Mouse (Mus musculus): ENCODE results near the gene Mettl18. TPM values are rescaled to one million over a fixed set of nuclear protein-coding genes. Genes with fewer than 3 reads are reported as not detected.

Gene Mettl18
- 3.0 TPM for polyA plus RNA-seq (2012; fragmentation: generic; extraction: Trizol)
- long read RNA-seq, experiment 1, transcript Mettl18-202 (2 exons, 1,419 nt), result major isoform, 6 of 11 reads
- long read RNA-seq, experiment 1, partial matches to known transcripts, result 0 of 11 reads
- long read RNA-seq, experiment 1, other reads (novel, unspliced or antisense), result 1 of 11 reads
- long read RNA-seq, experiment 2, transcript Mettl18-202 (2 exons, 1,419 nt), result minor isoform, 9 of 25 reads
- long read RNA-seq, experiment 2, transcript Mettl18-201 (2 exons, 1,513 nt), result major isoform, 16 of 25 reads
- long read RNA-seq, experiment 2, partial matches to known transcripts, result 0 of 25 reads
- long read RNA-seq, experiment 2, other reads (novel, unspliced or antisense), result 0 of 25 reads

DNA sequence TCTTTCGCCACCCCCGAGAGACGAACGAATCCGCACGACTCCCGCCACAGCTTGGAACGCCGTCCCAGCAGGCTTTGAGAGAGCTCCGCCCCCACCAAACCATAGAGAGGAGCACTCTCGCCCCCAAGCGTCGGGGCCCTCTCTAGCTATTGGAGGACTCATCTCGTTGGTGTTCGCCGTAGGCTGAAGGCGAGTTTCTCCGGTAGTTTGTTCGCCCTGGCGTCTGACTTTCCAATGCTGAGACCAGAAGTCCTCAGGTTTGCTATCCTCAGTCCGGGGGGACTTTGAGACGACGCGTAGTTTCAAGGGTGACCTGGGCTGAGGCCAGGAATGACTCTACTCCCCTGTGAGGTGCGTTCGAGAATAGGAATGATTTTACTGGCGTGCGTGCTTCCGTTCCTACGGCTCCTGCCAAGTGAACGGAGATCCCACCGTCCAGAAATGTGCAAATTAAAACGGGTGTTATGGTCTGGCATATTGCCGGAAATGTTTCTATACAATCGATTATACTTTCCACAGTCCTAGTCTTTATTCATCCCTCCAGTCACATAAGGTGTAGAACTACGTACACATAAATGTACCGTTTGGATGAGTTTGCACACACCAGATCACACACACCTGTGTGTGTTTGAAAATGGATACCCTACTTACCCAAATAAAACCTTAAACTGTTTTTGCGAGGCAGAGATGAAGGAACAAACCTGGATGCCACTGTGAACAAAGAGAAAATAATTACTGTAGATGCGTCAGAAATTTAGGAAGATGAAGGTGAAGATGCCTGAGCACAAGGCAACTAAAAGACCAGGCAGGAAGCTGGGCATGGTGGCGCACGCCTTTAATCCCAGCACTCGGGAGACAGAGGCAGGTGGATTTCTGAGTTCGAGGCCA is at the start of gene Mettl18, which contains the start of gene BC055324:
Mettl18 (plus strand) TSS at position 169 of the 888 bp plus-strand sequence.
BC055324 (minus strand) TSS at position 76 of the 888 bp plus-strand sequence.
- Histone ChIP-seq H3K79me2 (ENCODE audit: control insufficient read depth, insufficient read depth) (peaks cover 31% of the 10 kb centered on the region), H3ac (ENCODE audit: control insufficient read depth, insufficient read length, low read depth) (peak within 1 kb of the TSS; percentile 89), H3K36me3 (ENCODE audit: control insufficient read depth, insufficient read depth) (no peaks in the 10 kb centered on the region), H3K27me3 (ENCODE audit: control insufficient read depth, insufficient read depth, insufficient read length) (no peaks in the 10 kb centered on the region), H3K4me3 (ENCODE audit: insufficient read depth, poor library complexity, severe bottlenecking) (peak within 1 kb of the TSS; percentile 61), H3K79me3 (ENCODE audit: low read depth) (peaks cover 23% of the 10 kb centered on the region)
- TF ChIP-seq FOSL1 (IDR thresholded peaks at IDR 0.05; ENCODE audit: insufficient read depth, low read length, poor library complexity, severe bottlenecking) (no peak), MAX (IDR thresholded peaks at IDR 0.05) (peak; percentile 82)

DNA sequence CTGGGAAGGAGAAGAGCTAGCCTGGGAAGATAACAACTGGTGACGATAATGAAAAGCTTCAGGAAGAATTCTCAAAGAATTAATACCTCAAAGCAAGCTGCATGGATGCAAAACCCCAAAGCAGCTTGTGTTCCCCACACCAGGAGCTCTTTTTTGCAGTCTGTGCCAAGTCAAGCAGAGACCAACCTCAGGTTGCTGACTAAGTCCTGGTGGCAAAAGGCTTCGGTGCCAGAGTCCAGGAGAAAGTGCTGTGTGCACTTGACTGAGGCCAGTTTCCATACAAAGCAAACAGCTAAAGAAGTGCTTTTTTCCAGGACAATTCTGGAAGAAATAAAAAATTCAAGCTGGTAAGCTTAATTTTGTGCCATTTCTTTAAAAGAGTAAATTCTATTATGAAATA is 41.3 kb upstream of the Mettl18 start:
- Histone ChIP-seq H3K79me3 (ENCODE audit: low read depth) (no peaks in the 10 kb centered on the region), H3K27me3 (ENCODE audit: control insufficient read depth, insufficient read depth, insufficient read length) (no peaks in the 10 kb centered on the region), H3ac (ENCODE audit: control insufficient read depth, insufficient read length, low read depth) (no peak overlapping the region), H3K4me3 (ENCODE audit: insufficient read depth, poor library complexity, severe bottlenecking) (no peak overlapping the region), H3K36me3 (ENCODE audit: control insufficient read depth, insufficient read depth) (peaks cover 98% of the 10 kb centered on the region), H3K79me2 (ENCODE audit: control insufficient read depth, insufficient read depth) (no peaks in the 10 kb centered on the region)
- no peak for TF ChIP-seq MYOG (IDR thresholded peaks at IDR 0.05; ENCODE audit: control insufficient read depth, extremely low read depth, insufficient read length)
- no peak for TF ChIP-seq CEBPB (IDR thresholded peaks at IDR 0.05; ENCODE audit: low read depth)
- TF ChIP-seq MYOD1 (IDR thresholded peaks at IDR 0.05; ENCODE audit: control insufficient read depth, insufficient read length, low read depth), result no peak
- no peak for TF ChIP-seq CTCF (IDR thresholded peaks at IDR 0.05; ENCODE audit: control insufficient read depth, insufficient read depth, insufficient read length)
- TF ChIP-seq MAX (IDR thresholded peaks at IDR 0.05), result no peak
- TF ChIP-seq USF1 (IDR thresholded peaks at IDR 0.05; ENCODE audit: low read depth), result no peak
- no peak for TF ChIP-seq FOSL1 (IDR thresholded peaks at IDR 0.05; ENCODE audit: insufficient read depth, low read length, poor library complexity, severe bottlenecking)

DNA sequence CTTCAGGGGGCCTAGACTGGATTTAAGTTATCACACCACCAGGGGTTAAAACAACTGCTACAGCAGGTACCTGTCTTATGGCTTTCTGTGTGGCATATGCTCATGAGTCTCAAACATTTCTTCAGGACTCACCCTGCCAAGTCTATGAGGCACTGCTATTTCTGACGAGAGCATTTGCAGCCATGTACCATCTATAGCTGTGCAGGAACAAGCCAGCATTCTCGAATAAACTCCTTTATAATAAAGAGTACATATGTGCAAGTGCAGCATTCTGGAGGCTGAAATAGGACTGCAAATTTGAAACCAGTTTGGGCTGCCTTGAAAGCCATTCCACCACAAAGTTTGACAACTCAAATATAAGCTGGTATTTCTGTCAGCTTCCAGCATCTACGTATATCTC is 36.7 kb upstream of the Mettl18 start:
- H3K79me2 ChIP-seq (ENCODE audit: control insufficient read depth, insufficient read depth), result no peaks in the 10 kb centered on the region
- no peak overlapping the region for H3K4me3 ChIP-seq (ENCODE audit: insufficient read depth, poor library complexity, severe bottlenecking)
- H3K79me3 ChIP-seq (ENCODE audit: low read depth), result no peaks in the 10 kb centered on the region
- no peak overlapping the region for H3ac ChIP-seq (ENCODE audit: control insufficient read depth, insufficient read length, low read depth)
- H3K36me3 ChIP-seq (ENCODE audit: control insufficient read depth, insufficient read depth), result peaks cover 90% of the 10 kb centered on the region
- H3K27me3 ChIP-seq (ENCODE audit: control insufficient read depth, insufficient read depth, insufficient read length), result no peaks in the 10 kb centered on the region
- TF ChIP-seq USF1 (IDR thresholded peaks at IDR 0.05; ENCODE audit: low read depth) (no peak), CEBPB (IDR thresholded peaks at IDR 0.05; ENCODE audit: low read depth) (no peak), MYOG (IDR thresholded peaks at IDR 0.05; ENCODE audit: control insufficient read depth, extremely low read depth, insufficient read length) (no peak), MAX (IDR thresholded peaks at IDR 0.05) (no peak), MYOD1 (IDR thresholded peaks at IDR 0.05; ENCODE audit: control insufficient read depth, insufficient read length, low read depth) (no peak), FOSL1 (IDR thresholded peaks at IDR 0.05; ENCODE audit: insufficient read depth, low read length, poor library complexity, severe bottlenecking) (no peak)

DNA sequence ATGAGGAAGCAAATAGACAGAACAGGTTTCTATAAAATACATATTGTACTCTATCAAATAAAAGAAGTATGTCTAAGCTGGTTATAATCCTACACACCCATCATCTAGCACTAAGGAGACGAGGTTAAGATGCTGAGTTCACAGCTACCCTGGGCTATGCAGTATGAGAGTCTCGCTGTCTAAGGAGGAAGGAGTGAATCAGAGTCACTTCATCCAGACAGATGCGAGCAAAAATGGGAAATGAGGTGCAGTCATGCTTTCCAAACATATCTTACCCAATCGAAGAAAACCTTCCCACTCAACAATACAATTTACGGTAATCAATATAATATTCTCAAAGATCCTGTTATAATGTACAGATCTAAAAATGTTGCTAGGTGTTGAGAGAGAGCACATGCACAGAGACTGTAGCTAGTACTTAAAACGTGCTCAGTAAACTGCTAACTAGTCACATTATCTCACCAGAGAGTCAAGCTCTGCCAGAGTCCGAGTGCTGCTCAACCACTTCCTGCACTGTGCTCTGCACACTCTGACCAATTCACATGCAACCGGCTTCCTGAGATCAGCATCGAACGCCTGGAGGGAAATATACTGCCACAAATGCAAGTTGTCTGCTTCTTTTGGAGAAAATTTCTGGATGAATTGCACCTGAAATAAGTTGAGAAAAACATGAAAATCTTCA is 30.5 kb upstream of the Mettl18 start:
- TF ChIP-seq USF1 (IDR thresholded peaks at IDR 0.05; ENCODE audit: low read depth) (no peak), FOSL1 (IDR thresholded peaks at IDR 0.05; ENCODE audit: insufficient read depth, low read length, poor library complexity, severe bottlenecking) (no peak), MYOG (IDR thresholded peaks at IDR 0.05; ENCODE audit: control insufficient read depth, extremely low read depth, insufficient read length) (no peak), MYOD1 (IDR thresholded peaks at IDR 0.05; ENCODE audit: control insufficient read depth, insufficient read length, low read depth) (no peak), MAX (IDR thresholded peaks at IDR 0.05) (no peak), CTCF (IDR thresholded peaks at IDR 0.05; ENCODE audit: control insufficient read depth, insufficient read depth, insufficient read length) (no peak), CEBPB (IDR thresholded peaks at IDR 0.05; ENCODE audit: low read depth) (no peak)
- H3K79me2 ChIP-seq (ENCODE audit: control insufficient read depth, insufficient read depth), result no peaks in the 10 kb centered on the region
- no peaks in the 10 kb centered on the region for H3K79me3 ChIP-seq (ENCODE audit: low read depth)
- H3K27me3 ChIP-seq (ENCODE audit: control insufficient read depth, insufficient read depth, insufficient read length), result no peaks in the 10 kb centered on the region
- peaks cover 67% of the 10 kb centered on the region for H3K36me3 ChIP-seq (ENCODE audit: control insufficient read depth, insufficient read depth)
- no peak overlapping the region for H3ac ChIP-seq (ENCODE audit: control insufficient read depth, insufficient read length, low read depth)
- no peak overlapping the region for H3K4me3 ChIP-seq (ENCODE audit: insufficient read depth, poor library complexity, severe bottlenecking)

DNA sequence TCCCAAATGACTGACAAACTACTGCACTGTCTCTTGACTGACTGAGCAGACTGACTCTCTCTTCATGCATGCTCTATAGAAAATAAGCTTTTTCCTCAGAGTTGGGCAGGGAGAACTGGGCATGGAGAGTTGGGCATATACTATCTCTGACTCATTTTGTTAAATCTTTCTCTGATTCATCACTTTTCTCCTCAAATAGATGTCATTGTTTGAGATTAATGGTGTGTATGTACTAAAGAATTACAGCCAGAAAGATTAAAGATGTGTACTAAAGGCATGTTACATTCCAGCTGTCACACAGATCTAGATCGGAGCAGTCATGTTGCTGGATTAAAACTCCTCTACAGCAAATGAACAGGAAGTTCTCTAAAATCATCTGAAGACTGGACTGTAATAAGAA is 20.2 kb upstream of the Mettl18 start:
- no peaks in the 10 kb centered on the region for H3K79me2 ChIP-seq (ENCODE audit: control insufficient read depth, insufficient read depth)
- H3K79me3 ChIP-seq (ENCODE audit: low read depth), result no peaks in the 10 kb centered on the region
- H3K36me3 ChIP-seq (ENCODE audit: control insufficient read depth, insufficient read depth), result peaks cover 38% of the 10 kb centered on the region
- H3K27me3 ChIP-seq (ENCODE audit: control insufficient read depth, insufficient read depth, insufficient read length), result no peaks in the 10 kb centered on the region
- no peak for TF ChIP-seq MYOD1 (IDR thresholded peaks at IDR 0.05; ENCODE audit: control insufficient read depth, insufficient read length, low read depth)
- no peak for TF ChIP-seq USF1 (IDR thresholded peaks at IDR 0.05; ENCODE audit: low read depth)
- TF ChIP-seq MYOG (IDR thresholded peaks at IDR 0.05; ENCODE audit: control insufficient read depth, extremely low read depth, insufficient read length), result no peak
- no peak for TF ChIP-seq CEBPB (IDR thresholded peaks at IDR 0.05; ENCODE audit: low read depth)
- no peak overlapping the region for H3ac ChIP-seq (ENCODE audit: control insufficient read depth, insufficient read length, low read depth)
- no peak overlapping the region for H3K4me3 ChIP-seq (ENCODE audit: insufficient read depth, poor library complexity, severe bottlenecking)
